Mouse (Mus musculus) gastrocnemius, postnatal 14 days (tissue): Measurements from ENCODE around the gene Ablim1. TPM values are rescaled to one million over a fixed set of nuclear protein-coding genes. Genes with fewer than 3 reads are reported as not detected.
"Not testable (repeated sequence)": the region's sequence is repeated elsewhere in the genome, so short reads cannot be mapped to it uniquely, and the experiment has no call there.

Source experiments
- DNase-seq: peaks from one replicate; pipeline ENCODE4 v3.0.0; 2021; ENCODE audit warnings: mixed read lengths
- intact Hi-C: fragments of 180-260 bp; cut with DNase I; formaldehyde crosslinking; loops from one replicate; pipeline ENCODE4 v1.15.1; 2025; ENCODE audit warnings: low total_unique reads
- total RNA-seq, 2 experiments: library from RNA; stranded (reverse); gene quantifications; 2 replicates each; pipeline ENCODE4 v1.2.3; 2021

Ablim1 gene
- total RNA-seq, 2 experiments from 2014 or later: 50.6 to 57.8 TPM

- no peak for DNase-seq
- intact Hi-C loops: no loop called here
Measured at GRCm38 (mm10) chr19:57140874-57141273, 173.8 kb downstream of the Ablim1 start.

DNA sequence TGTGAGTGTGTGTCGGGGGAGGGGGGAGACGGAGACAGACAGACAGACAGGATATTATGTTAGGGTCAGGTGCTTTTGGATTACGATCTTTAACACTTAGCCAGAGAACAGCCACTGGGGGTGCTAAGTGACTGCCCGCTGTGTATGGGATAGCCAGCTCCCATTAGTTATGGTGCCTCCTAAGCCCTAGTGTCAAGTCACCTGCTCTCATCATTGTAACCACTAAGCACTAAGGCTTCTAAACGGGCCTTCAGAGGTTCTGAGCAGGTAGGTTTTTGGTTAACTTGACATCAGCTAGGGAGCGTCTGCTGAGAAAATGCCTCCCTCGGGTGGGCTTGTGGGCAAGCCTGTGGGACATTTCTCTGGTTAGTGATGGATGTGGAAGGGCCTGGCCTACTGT lies 174.6 kb downstream of the Ablim1 start:
- no peak for DNase-seq
- intact Hi-C loops: no loop called here

- DNase-seq: no peak
- intact Hi-C loops: loop anchor here (10.0 kb wide), 1 partner anchor 224 kb away; no protein-coding TSS in a partner anchor
Measured at GRCm38 (mm10) chr19:57138909-57139617, 175.7 kb downstream of the Ablim1 start.

- intact Hi-C loops: loop anchor here (10.0 kb wide), 1 partner anchor 224 kb away; no protein-coding TSS in a partner anchor
- no peak for DNase-seq
Measured at GRCm38 (mm10) chr19:57138469-57138868, 176.2 kb downstream of the Ablim1 start.

DNA sequence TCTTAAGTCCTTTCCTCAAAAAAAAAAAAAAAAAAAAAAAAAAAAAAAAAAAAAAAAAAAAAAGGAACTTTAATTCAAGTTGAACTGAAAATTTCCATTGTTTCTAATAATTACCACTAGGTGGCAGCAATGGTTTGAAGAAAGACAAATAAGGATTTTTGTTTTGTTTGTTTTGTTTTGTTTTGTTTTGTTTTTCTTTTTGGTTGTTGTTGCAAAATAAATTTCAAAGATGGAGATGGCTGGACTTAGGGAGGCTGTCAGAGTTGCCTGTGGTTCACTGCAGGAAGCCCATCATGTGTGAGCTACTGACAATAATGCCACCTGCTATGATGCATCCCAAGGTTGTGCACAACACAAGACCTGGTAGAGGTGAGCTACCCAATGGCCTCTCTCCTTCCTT lies 176.7 kb downstream of the Ablim1 start:
- no peak for DNase-seq
- intact Hi-C loops: loop anchor here (10.0 kb wide), 1 partner anchor 223 kb away; no protein-coding TSS in a partner anchor

- DNase-seq: peak; percentile 63
- intact Hi-C loops: loop anchor here (10.0 kb wide), 1 partner anchor 221 kb away; no protein-coding TSS in a partner anchor
Measured at GRCm38 (mm10) chr19:57136228-57136627, 178.5 kb downstream of the Ablim1 start.

DNA sequence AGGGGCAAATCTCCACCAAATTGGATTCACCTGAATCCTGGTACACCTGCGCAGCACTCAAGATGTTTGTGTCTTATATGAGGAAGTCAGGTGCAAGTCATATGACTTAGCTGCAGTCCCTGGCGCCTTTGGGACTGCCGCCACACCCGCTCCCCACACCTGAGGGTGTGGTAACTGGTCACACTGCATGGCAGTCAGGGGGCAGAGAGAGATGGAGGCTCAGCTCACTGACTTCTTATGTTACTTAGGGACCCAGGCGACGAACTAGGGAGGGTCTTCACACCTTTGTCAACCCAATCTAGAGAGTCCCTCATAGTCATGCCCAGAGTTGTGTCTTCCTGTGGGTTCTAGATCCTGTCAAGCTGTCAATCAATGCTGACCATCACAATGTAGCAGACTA lies 179.1 kb downstream of the Ablim1 start:
- DNase-seq: not testable (repeated sequence)
- intact Hi-C loops: loop anchor here (2.0 to 10.0 kb wide), 2 partner anchors 63 to 221 kb away; no protein-coding TSS in a partner anchor

DNA sequence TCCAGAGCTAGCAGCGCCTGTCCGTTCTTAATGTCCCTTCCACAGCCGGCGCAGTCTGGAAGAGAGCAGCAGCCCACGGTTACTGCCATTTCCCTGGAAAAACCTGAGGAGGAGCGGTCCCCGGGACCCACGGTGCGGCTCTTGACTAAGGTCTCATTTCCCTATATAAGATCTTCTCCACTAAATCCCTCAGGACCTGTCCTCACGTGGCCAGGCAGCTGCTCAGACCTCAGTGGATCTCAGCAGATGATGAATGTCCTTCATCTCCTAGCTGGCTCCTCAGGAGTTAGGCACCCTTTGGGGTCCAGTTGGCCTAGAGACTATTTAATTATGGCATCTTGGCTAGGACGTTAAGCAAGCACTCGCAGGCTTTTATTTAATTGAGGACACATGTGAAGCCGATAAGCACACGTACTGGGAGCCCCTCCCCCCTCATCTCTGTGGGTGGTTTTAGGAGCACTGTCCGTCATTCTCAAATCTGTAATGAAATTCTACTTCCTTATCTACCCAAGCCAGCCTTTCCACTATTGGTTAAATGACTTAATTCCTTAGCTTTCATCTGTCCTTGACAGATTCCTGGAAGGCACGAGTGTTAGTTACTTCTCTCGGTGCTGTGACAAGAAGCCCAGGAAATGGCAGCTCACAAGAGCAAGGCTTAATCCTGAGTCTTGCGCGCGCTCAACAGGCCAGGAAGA lies 179.9 kb downstream of the Ablim1 start:
- peak; percentile 22 for DNase-seq
- intact Hi-C loops: loop anchor here (2.0 to 10.0 kb wide), 2 partner anchors 62 to 220 kb away; no protein-coding TSS in a partner anchor

DNA sequence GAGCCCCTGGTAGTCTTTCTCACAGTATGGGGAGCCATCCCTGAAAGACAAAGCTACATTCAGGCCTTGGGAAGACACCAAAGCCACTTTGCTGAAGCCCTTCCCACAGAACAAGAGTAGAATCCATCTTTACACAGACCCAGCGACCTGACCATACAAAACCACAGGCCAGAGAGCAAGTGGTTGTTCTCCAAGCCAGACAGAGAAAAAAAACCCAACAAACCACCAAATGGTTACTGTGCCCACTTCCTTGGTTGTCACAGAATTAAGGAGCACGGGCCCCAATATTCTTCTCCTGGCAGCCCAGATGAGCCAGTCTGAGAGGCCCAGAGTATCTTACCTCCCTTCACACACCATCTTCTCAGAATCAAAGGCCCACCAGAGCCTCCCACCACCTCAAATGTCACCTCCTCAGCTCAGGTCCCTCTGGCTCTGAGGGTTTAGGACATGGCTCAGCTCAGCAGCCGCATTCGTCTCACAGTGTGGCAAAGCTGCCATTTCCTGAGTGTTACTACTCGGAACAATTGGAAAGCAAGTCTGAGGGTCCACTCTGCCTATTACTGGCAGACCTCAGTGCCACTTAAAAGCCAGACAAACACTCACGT lies 181.7 kb downstream of the Ablim1 start:
- intact Hi-C loops: loop anchor here (10.0 kb wide), 1 partner anchor 218 kb away; no protein-coding TSS in a partner anchor
- DNase-seq: no peak

GRCm38 (mm10) chr19:57132281-57132680 lies 182.4 kb downstream of the Ablim1 start:
- intact Hi-C loops: loop anchor here (10.0 kb wide), 1 partner anchor 217 kb away; no protein-coding TSS in a partner anchor
- no peak for DNase-seq

DNA sequence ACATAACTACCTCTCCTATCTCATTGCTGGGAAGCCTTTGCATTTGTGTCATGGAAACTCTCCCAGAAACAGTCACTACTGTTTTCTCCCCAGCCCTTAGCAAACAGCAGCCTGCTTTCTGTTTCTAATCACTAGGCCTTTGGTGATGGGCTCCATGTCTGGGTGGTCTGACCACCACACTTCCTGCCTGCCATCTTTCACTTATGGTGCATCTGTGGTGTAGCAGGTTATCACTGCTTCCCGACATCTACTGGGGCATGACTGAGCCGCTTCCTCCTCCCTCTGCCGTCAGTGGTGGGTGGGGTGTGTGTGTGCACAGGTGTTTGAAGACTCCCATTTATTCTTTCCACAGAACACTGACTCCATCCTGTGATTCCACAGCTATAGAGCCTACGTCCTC lies 183.4 kb downstream of the Ablim1 start:
- no peak for DNase-seq
- intact Hi-C loops: loop anchor here (10.0 kb wide), 1 partner anchor 217 kb away; no protein-coding TSS in a partner anchor

- intact Hi-C loops: loop anchor here (10.0 kb wide), 1 partner anchor 216 kb away; no protein-coding TSS in a partner anchor
- peak; percentile 25 for DNase-seq
Measured at GRCm38 (mm10) chr19:57130591-57130990, 184.1 kb downstream of the Ablim1 start.

GRCm38 (mm10) chr19:57129729-57130128 lies 185.0 kb downstream of the Ablim1 start:
- no peak for DNase-seq
- intact Hi-C loops: loop anchor here (10.0 kb wide), 1 partner anchor 215 kb away; no protein-coding TSS in a partner anchor

DNA sequence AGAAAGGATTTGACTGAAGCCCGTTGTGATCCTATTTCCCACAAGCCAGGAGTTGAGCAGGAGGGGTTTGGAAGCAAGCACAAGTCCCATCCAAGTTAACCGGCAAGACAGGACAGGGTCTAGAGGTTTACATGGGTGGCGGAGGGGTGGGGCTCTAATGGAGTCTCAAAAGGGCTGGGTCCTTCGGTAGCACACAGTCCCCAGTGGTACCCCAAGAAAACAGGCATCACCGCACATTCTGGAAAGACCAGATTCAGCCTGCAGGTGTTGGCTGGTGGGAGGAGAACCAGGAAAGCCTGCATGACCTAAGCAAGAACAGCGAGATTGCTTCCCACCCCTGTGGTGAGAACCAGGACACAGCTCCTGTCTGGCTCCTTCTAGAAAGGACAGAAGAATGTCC lies 186.7 kb downstream of the Ablim1 start:
- intact Hi-C loops: no loop called here
- no peak for DNase-seq

GRCm38 (mm10) chr19:57127523-57127922 lies 187.2 kb downstream of the Ablim1 start:
- intact Hi-C loops: no loop called here
- no peak for DNase-seq

- DNase-seq: no peak
- intact Hi-C loops: no loop called here
Measured at GRCm38 (mm10) chr19:57126950-57127349, 187.8 kb downstream of the Ablim1 start.

DNA sequence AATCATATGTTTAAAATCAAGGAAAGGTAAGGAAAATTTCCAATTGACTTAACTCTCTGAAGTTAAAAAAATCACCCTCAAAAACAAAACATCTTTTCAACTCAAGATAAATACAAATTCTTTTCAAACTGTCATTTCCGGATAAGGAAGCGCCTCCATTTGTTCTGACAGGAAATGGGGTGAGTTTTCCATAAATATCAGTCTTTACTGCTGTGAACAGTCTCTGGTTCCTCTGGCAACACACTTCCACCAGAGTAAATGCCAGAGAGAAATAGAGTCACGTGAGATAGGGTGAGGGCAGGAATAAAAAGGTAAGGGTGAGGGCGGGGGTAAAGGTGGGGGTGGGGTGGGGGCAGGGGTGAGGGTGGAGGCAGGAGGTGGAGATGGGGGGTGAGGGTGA lies 189.8 kb downstream of the Ablim1 start:
- intact Hi-C loops: no loop called here
- no peak for DNase-seq

- no peak for DNase-seq
- intact Hi-C loops: no loop called here
Measured at GRCm38 (mm10) chr19:57124138-57124519, 190.6 kb downstream of the Ablim1 start.

DNA sequence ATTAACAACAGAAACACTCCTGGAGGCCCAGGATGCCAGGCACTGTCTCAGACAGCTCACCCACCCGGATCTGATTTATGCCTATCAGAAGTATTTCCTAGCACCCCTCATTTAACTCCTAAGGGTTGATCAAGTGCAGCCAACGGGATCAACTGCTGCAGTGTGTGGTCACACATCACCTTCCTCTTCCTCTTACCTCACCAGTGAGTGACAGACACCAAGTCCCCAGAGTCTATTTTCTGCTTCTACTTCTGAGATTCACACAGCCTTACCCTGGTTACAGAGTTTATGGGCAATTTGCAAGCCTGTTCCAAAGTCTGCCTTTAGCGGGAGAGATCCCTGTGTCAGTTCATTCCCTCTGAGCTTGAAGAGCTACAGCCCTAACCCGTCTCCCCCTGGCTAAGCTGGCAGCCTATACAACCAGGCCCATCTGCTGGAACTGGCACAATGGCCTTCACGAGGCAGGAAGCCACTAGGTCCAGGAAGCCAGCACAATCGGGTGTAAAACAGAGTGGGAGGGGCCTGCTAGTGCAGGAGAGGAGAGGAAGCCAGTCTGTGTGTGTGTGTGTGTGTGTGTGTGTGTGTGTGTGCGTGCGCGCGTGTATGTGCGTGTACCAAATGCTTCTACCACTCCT lies 191.1 kb downstream of the Ablim1 start:
- intact Hi-C loops: no loop called here
- peak; percentile 39 for DNase-seq
